Mouse (Mus musculus) thymus, adult 2 months (tissue): Measurements from ENCODE around the gene Zc3h7b.

ENCODE experiments used
- CTCF ChIP-seq: fragments of 200-500 bp; IDR thresholded peaks from 2 replicates; pipeline ENCODE4 v1.5.1; 2012; ENCODE audit warnings: mild to moderate bottlenecking, control low read depth, low read length, moderate library complexity, borderline replicate concordance; ENCODE audit not compliant: control insufficient read depth, poor library complexity, insufficient read depth; ENCODE audit errors: extremely low read depth
- POLR2A ChIP-seq: fragments of 200-500 bp; IDR thresholded peaks from 2 replicates; pipeline ENCODE4 v1.6.1; 2012; ENCODE audit warnings: mild to moderate bottlenecking, low read length, control low read depth, moderate library complexity; ENCODE audit not compliant: control insufficient read depth, poor library complexity, insufficient read depth; ENCODE audit errors: extremely low read depth

DNA sequence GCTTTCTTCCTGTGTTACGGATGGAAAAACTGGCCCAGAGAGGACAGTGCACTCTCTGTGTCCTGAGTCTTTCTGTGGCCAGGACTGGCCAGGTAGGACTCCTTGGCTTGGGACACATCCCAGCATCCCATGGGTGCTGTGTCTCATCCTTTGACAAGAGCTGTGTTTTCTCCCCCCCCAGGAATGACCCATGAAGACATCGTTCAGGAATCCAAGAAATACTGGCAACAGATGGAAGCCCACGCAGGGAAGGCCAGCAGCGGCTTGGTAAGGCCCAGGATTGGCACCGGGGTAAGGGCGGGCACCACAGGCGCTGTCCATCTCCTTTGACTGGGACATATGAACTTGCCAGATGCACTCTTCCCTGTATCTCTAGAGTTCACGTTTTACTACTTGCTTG, 40.8 kb downstream of the Zc3h7b start:
- TF ChIP-seq CTCF (no peak), POLR2A (no peak)
